Mouse (Mus musculus) forebrain, postnatal 0 days (tissue): ENCODE measurements around the gene Cactin. TPM values are rescaled to one million over a fixed set of nuclear protein-coding genes. Genes with fewer than 3 reads are reported as not detected.

Source experiments
- ATAC-seq: fragments of 200-750 bp; cut with Nextera tagmentation; 2 replicates; pipeline ENCODE4 v1.8.0; 2017; ENCODE audit warnings: mild to moderate bottlenecking, moderate library complexity
- DNase-seq: peaks from one replicate; pipeline ENCODE4 v3.0.0-alpha.2; 2015
- H3K27ac ChIP-seq: fragments of 300-500 bp; sonication (generic); 2 replicates; pipeline ENCODE4 v1.5.1; 2014; ENCODE audit warnings: low read depth, mild to moderate bottlenecking, antibody characterized with exemption, low read length, moderate library complexity, mixed read lengths
- H3K27me3 ChIP-seq: fragments of 300-500 bp; sonication (generic); 2 replicates; pipeline ENCODE4 v1.6.1; 2014; ENCODE audit warnings: mild to moderate bottlenecking, low read length, mixed read lengths; ENCODE audit not compliant: insufficient read depth
- H3K36me3 ChIP-seq: fragments of 300-500 bp; sonication (generic); 2 replicates; pipeline ENCODE4 v1.6.1; 2014; ENCODE audit warnings: mild to moderate bottlenecking, moderate library complexity; ENCODE audit not compliant: insufficient read depth
- H3K4me1 ChIP-seq: fragments of 300-500 bp; sonication (generic); 2 replicates; pipeline ENCODE4 v1.6.1; 2014; ENCODE audit warnings: antibody characterized with exemption; ENCODE audit not compliant: insufficient read depth
- H3K4me2 ChIP-seq: fragments of 300-500 bp; sonication (generic); 2 replicates; pipeline ENCODE4 v1.6.1; 2014; ENCODE audit warnings: low read depth, mild to moderate bottlenecking, moderate library complexity
- H3K4me3 ChIP-seq: fragments of 300-500 bp; sonication (generic); 2 replicates; pipeline ENCODE4 v1.5.1; 2014; ENCODE audit warnings: low read depth, low read length, mixed read lengths
- H3K9ac ChIP-seq: fragments of 300-500 bp; sonication (generic); 2 replicates; pipeline ENCODE4 v1.6.1; 2014; ENCODE audit warnings: mild to moderate bottlenecking
- H3K9me3 ChIP-seq: fragments of 300-500 bp; sonication (generic); 2 replicates; pipeline ENCODE4 v1.6.1; 2016; ENCODE audit warnings: low read length
- CTCF ChIP-seq: sonication (generic); IDR thresholded peaks from 2 replicates; pipeline ENCODE4 v1.5.1; 2016; ENCODE audit warnings: antibody characterized with exemption, control low read depth, low read depth
- WGBS: fragments of 180-500 bp; shearing (Covaris S2); extraction: QIAGEN DNeasy Blood & Tissue Kit; methylation state at CpG from one replicate; pipeline ENCODE4 v1.1.7; 2014; 5-methylcytosine and 5-hydroxymethylcytosine counted together
- polyA plus RNA-seq: library from polyadenylated mRNA; unstranded; fragments of >200 nt; fragmentation: Nextera tagmentation; extraction: Ambion mirVana; gene quantifications from 2 replicates; pipeline ENCODE4 v1.2.1, GENCODE M21; 2015
- total RNA-seq: library from RNA; depleted of rRNA; stranded (reverse); fragments of >200 nt; gene quantifications from 2 replicates; pipeline ENCODE4 v1.2.3, GENCODE M21; 2014

Gene Cactin
- total and polyA plus RNA-seq, 2 experiments from 2014 or later: 24.2 to 43.4 TPM

GRCm38 (mm10) chr10:81297246-81297645, 23.7 kb upstream of the Cactin start:
- H3K36me3 ChIP-seq: 0 out of 2 replicates have a peak, but pooled peaks cover 4% of the 10 kb centered on the region
- 87% methylated on average over 6 of the region's 6 CpGs for WGBS
- H3K9me3 ChIP-seq: no peaks in the 10 kb centered on the region
- no peak overlapping the region for H3K27ac ChIP-seq
- H3K4me3 ChIP-seq: no peak overlapping the region
- no peak for ATAC-seq
- DNase-seq: no peak
- TF ChIP-seq CTCF: no peak
- no peak overlapping the region for H3K9ac ChIP-seq
- no peak overlapping the region for H3K4me2 ChIP-seq
- no peaks in the 10 kb centered on the region for H3K27me3 ChIP-seq
- peaks cover 10% of the 10 kb centered on the region for H3K4me1 ChIP-seq

- no peak overlapping the region for H3K27ac ChIP-seq
- H3K4me2 ChIP-seq: no peak overlapping the region
- no peaks in the 10 kb centered on the region for H3K9me3 ChIP-seq
- H3K4me1 ChIP-seq: peaks cover 10% of the 10 kb centered on the region
- no peak overlapping the region for H3K4me3 ChIP-seq
- DNase-seq (no peak), ATAC-seq (no peak)
- H3K9ac ChIP-seq: no peak overlapping the region
- no peaks in the 10 kb centered on the region for H3K27me3 ChIP-seq
- 0 out of 2 replicates have a peak, but pooled peaks cover 4% of the 10 kb centered on the region for H3K36me3 ChIP-seq
- 80% methylated on average over 10 of the region's 10 CpGs for WGBS
- no peak for TF ChIP-seq CTCF
These were observed 23.1 kb upstream of the Cactin start for GRCm38 (mm10) chr10:81297845-81298244.

DNA sequence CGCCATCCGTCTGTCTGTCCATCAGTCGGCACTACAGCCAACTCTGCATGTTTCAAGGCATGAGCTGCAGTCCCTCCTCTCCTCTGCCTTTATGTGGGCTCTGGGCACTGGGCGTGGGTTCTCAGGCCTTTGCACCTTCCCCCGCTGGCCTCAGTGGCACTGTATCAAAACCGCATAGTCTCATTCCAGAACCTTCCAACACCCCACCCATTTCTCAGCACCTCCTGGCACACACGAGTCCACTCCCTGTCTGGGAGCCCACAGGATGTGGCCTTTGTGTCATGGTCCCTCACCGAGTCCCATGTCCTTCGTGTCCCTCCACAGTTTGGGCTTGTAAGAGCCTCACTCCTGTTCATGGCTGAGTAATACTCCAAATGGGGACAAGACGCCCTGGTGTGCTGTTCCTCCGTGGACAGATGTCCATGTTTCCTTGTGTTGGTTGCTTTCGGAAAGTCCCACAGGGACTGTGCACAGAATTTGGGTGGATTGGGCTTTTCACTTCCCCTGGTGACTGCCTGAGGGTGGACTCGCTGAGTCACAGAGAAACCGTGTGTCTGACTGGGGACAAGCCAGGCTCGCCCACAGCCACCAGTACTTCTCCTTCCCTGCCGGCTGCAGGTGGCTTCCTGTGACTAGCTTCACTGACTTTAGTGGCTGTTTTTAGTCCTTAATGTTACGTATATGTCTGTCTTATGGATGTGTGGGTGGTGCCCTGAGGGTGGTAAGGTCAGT, 22.4 kb upstream of the Cactin start:
- Histone ChIP-seq H3K9me3 (no peaks in the 10 kb centered on the region), H3K36me3 (0 out of 2 replicates have a peak, but pooled peaks cover 4% of the 10 kb centered on the region), H3K4me1 (peaks cover 10% of the 10 kb centered on the region), H3K27ac (peak overlapping the region; percentile 21; the same call in 1 of the 2 replicates), H3K4me2 (no peak overlapping the region), H3K9ac (no peak overlapping the region), H3K4me3 (no peak overlapping the region), H3K27me3 (no peaks in the 10 kb centered on the region)
- ATAC-seq (no peak), DNase-seq (no peak)
- WGBS: 94% methylated on average over 17 of the region's 17 CpGs
- TF ChIP-seq CTCF: no peak

- no peak for TF ChIP-seq CTCF
These were observed 21.1 kb upstream of the Cactin start for GRCm38 (mm10) chr10:81299585-81300351.

DNA sequence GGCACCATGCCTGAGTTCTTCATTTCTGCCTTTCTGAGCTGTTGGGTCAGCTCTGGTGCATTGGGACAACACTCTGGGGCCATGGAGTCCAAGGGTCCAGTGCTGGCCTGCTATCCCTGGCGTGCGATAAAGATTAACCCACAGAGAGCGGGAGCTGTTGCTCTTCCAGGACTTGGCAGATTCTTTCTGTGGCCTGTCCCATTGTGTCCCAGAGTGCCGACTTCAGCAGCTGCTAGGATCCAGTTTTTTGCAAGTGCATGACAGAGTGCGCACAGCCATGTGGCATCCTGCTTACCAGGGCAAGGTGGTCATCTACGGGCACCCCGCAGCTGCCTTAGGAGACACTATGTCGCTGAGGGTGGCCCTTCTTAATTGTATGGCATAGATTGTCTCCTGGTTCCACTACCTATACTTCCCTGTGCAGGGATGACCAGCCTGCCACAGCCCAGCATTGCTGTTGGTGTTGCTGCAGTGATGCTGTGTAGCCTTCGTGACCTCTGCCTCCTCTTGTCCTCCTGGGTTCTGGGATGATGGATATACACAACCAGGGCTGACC, 20.5 kb upstream of the Cactin start:
- no peak for DNase-seq
- Histone ChIP-seq H3K4me1 (no peaks in the 10 kb centered on the region; the same call in 1 of the 2 replicates), H3K4me3 (no peak overlapping the region), H3K9me3 (no peaks in the 10 kb centered on the region), H3K4me2 (no peak overlapping the region), H3K9ac (no peak overlapping the region), H3K27me3 (no peaks in the 10 kb centered on the region), H3K27ac (no peak overlapping the region), H3K36me3 (peaks cover 4% of the 10 kb centered on the region; the same call in 1 of the 2 replicates)
- TF ChIP-seq CTCF: no peak
- ATAC-seq: no peak
- WGBS: 83% methylated on average over 9 of the region's 9 CpGs

More at GRCm38 (mm10) chr10:81299585-81300351, 21.1 kb upstream of the Cactin start:
- no peak overlapping the region for H3K4me3 ChIP-seq
- H3K27me3 ChIP-seq: no peaks in the 10 kb centered on the region
- no peak overlapping the region for H3K27ac ChIP-seq
- ATAC-seq (no peak), DNase-seq (no peak)
- H3K4me2 ChIP-seq: no peak overlapping the region
- H3K9me3 ChIP-seq: no peaks in the 10 kb centered on the region
- H3K9ac ChIP-seq: no peak overlapping the region
- WGBS: 94% methylated on average over 14 of the region's 14 CpGs
- peaks cover 2% of the 10 kb centered on the region for H3K4me1 ChIP-seq
- 0 out of 2 replicates have a peak, but pooled peaks cover 4% of the 10 kb centered on the region for H3K36me3 ChIP-seq

GRCm38 (mm10) chr10:81301321-81301720, 19.6 kb upstream of the Cactin start:
- Histone ChIP-seq H3K27me3 (no peaks in the 10 kb centered on the region), H3K9ac (no peak overlapping the region), H3K9me3 (no peaks in the 10 kb centered on the region), H3K4me2 (no peak overlapping the region), H3K36me3 (peaks cover 13% of the 10 kb centered on the region), H3K4me1 (no peaks in the 10 kb centered on the region; the same call in 1 of the 2 replicates), H3K4me3 (no peak overlapping the region), H3K27ac (no peak overlapping the region)
- ATAC-seq: no peak
- no peak for DNase-seq
- no peak for TF ChIP-seq CTCF
- WGBS: 81% methylated on average over 9 of the region's 9 CpGs
